Mouse (Mus musculus) cerebellum, adult 2 months (tissue): ENCODE data around the gene Ube2g2. TPM values are rescaled to one million over a fixed set of nuclear protein-coding genes. Genes with fewer than 3 reads are reported as not detected.

Source experiments
- DNase-seq, 2 experiments: peaks; one replicate each; pipeline ENCODE4 v3.0.0; 2021
- H3K27ac ChIP-seq: fragments of 200-500 bp; 2 replicates; pipeline ENCODE4 v1.5.1; 2012; ENCODE audit warnings: low read length, control low read depth, inconsistent platforms; ENCODE audit not compliant: insufficient read depth
- H3K27me3 ChIP-seq: fragments of 200-500 bp; 2 replicates; pipeline ENCODE4 v1.6.1; 2012; ENCODE audit warnings: inconsistent platforms, mild to moderate bottlenecking, low read length, moderate library complexity; ENCODE audit not compliant: control insufficient read depth, insufficient read depth
- H3K4me1 ChIP-seq: fragments of 200-500 bp; 2 replicates; pipeline ENCODE4 v1.6.1; 2011; ENCODE audit warnings: low read length; ENCODE audit not compliant: control insufficient read depth, insufficient read depth
- H3K4me3 ChIP-seq: fragments of 200-500 bp; replicated peaks from 2 replicates; pipeline ENCODE3; 2011; ENCODE audit warnings: mild to moderate bottlenecking, low read depth, low read length, control low read depth; ENCODE audit not compliant: insufficient read depth
- CTCF ChIP-seq: fragments of 200-500 bp; IDR thresholded peaks from 2 replicates; pipeline ENCODE4 v1.5.1; 2011; ENCODE audit warnings: low read depth, mild to moderate bottlenecking, control low read depth, low read length, moderate library complexity, borderline replicate concordance; ENCODE audit not compliant: insufficient read depth
- POLR2A ChIP-seq: fragments of 200-500 bp; IDR thresholded peaks from 2 replicates; pipeline ENCODE4 v1.6.1; 2011; ENCODE audit warnings: low read length, control low read depth, borderline replicate concordance; ENCODE audit not compliant: insufficient read depth
- WGBS: fragments of 180-500 bp; shearing (Covaris S2); methylation state at CpG from one replicate; pipeline ENCODE4 v1.1.7; 2018; 5-methylcytosine and 5-hydroxymethylcytosine counted together
- polyA plus RNA-seq: library from polyadenylated mRNA; depleted of rRNA; stranded (reverse); fragments of >200 nt; gene quantifications from 2 replicates; pipeline ENCODE4 v1.2.3, GENCODE M21; 2012

The Ube2g2 gene
- polyA plus RNA-seq, 1 experiment, result 39.5 TPM

DNA sequence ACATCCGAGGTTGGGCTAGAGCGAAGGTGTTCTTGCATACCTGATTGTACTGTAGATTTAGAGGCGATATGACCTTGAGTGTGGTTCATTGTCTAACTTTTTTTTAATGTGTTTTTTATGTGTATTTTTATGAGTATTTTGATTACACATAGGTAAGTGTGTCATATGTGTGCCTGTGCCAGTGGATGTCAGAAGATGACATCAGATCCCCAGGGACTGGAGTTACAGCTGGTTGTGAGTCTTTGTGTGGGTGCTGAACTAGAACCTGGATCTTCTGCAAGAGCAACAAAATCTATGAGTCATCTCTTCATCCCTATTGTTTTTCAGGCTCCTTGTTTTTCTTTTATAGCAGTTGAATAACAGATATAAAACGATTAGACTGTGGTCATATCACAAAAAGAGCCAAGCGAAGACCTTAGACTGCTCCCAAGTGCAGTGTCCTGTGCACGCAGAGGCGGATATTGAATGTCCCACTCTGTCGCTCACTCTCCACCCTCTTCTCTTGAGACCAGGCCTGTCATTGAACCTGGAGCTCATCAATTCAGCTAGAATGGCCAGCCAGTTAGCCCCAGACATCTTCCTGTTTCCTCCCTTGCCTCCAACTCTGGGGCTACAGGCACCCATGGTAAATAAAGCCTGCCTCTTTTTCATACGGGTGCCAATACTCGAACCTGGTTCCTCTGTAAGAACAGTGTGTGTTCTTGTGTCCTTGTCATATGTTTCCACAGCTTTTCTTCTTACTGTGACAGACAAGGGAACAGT is 1.7 kb downstream of the Ube2g2 start:
- no peak overlapping the region for H3K27ac ChIP-seq
- DNase-seq, result no peak
- peaks cover 20% of the 10 kb centered on the region for H3K4me1 ChIP-seq
- H3K4me3 ChIP-seq, result no peak overlapping the region
- no peaks in the 10 kb centered on the region for H3K27me3 ChIP-seq
- no peak for TF ChIP-seq POLR2A
- no peak for TF ChIP-seq CTCF
- WGBS, result 71% methylated on average over 10 of the region's 10 CpGs

DNA sequence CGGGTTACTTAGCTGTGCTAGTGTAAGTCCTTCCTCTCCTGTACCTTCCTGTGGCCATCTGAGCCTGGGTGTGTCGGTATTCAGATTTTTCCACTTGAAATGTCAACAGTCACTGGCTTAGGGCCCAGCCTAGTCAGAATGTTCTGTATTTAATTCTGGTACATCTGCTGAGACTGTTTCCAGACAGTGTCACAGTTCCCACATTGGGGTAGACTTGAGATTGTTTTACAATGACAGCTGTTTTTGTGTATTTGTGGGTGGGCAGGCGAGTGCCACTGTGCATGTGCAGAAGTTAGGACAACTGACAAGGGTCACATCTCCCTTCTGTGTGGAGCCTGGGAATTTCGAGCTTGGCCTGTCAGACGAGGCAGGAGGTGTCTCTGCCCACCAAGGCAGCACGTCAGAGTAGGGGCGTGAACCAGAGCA is 2.5 kb downstream of the Ube2g2 start:
- H3K4me3 ChIP-seq, result no peak overlapping the region
- peaks cover 20% of the 10 kb centered on the region for H3K4me1 ChIP-seq
- 29% methylated on average over 7 of the region's 7 CpGs for WGBS
- H3K27ac ChIP-seq, result peak overlapping the region; percentile 41
- H3K27me3 ChIP-seq, result no peaks in the 10 kb centered on the region
- no peak for DNase-seq
- no peak for TF ChIP-seq CTCF
- TF ChIP-seq POLR2A, result no peak

DNA sequence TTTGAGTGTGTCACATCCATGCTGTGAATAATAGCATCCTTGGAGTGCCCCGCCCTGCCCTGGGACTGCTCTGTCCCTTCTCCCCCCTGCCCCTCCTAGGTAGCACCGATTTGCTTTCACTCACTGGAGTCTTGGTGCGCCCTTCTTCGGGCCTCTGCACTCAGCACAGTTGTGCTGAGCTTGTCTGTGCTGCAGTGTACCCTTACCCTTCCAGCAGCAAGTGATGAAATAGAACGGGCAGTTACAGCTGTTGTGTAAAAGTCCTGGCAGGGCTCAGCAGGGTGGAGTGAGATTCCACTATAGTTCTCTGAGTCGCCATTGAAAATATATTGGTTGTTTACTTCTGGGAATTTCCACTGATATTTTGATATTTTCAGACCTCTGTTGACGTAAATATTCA is 4.0 kb downstream of the Ube2g2 start:
- WGBS, result 59% methylated on average over 7 of the region's 7 CpGs
- Histone ChIP-seq H3K27ac (no peak overlapping the region), H3K4me3 (no peak overlapping the region), H3K4me1 (peaks cover 20% of the 10 kb centered on the region), H3K27me3 (no peaks in the 10 kb centered on the region)
- no peak for TF ChIP-seq CTCF
- TF ChIP-seq POLR2A, result no peak
- no peak for DNase-seq

DNA sequence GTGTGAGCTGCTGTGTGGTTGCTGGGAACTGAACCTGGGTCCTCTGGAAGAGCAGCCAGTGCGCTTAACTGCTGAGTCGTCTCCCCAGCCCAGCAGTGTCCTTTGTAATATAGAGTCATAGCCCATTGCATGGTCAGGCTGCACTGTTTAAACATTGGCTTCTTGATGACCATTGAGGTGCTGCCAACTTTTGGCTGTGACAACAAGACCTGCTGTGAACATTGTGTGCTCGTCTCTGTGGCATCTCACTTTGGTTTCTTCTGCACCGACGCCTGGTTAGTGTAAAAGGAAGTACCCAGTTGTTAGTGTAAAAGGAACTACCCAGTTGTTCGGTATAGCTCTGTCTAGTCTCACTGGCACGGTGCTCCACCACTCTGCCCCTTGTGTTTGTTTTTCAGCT is 4.5 kb downstream of the Ube2g2 start:
- peak in 1 of 2 experiments; percentile 50 for DNase-seq
- H3K27me3 ChIP-seq, result no peaks in the 10 kb centered on the region
- no peak overlapping the region for H3K4me3 ChIP-seq
- peaks cover 20% of the 10 kb centered on the region for H3K4me1 ChIP-seq
- 14% methylated on average over 7 of the region's 7 CpGs for WGBS
- no peak overlapping the region for H3K27ac ChIP-seq
- no peak for TF ChIP-seq POLR2A
- TF ChIP-seq CTCF, result no peak

DNA sequence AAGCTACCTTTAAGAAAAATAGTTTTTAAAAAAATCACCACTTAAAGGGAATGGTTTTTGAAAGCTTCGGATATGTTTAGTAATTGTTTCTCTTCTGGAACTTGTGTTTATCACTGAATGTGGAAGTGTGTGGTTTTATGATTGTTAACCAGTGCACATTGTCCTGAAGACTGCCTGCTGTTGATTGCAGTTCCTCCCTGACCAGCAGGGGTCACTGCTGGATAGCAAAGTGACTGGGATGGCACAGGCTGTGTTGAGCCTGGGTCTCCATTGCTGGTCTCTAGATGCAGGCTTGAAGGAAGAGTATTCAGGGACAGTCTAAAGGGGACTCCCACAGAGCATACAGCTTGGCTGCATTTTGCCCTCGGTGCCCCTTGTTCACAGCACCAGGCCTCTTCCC is 5.4 kb downstream of the Ube2g2 start:
- WGBS, result 23% methylated on average over 2 of the region's 2 CpGs
- TF ChIP-seq CTCF (peak; percentile 98), POLR2A (no peak)
- DNase-seq, result peak; percentile 78 to 85
- Histone ChIP-seq H3K4me1 (peaks cover 20% of the 10 kb centered on the region), H3K27me3 (no peaks in the 10 kb centered on the region), H3K4me3 (no peak overlapping the region), H3K27ac (no peak overlapping the region)

DNA sequence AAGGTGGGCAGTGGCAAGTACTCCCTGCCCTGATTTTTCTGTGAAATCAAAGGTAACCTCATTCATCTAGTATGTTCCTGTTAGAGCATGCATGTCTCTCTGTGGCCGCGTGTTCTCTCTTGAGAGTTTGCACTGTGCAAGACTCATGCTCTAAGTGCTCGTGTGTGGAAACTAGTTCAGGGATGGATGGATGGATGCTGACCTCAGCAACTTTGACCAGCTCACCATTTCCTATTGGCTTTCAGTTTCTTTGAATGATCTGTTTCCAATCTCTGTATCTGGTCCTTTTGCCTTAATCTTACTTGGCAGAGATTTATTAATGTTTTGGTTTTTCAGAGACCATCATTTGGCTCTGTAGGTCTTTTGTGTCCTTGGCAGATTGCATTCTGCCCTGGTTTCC is 7.1 kb downstream of the Ube2g2 start:
- 76% methylated on average over 3 of the region's 3 CpGs for WGBS
- no peak for DNase-seq
- Histone ChIP-seq H3K4me3 (no peak overlapping the region), H3K27me3 (no peaks in the 10 kb centered on the region), H3K4me1 (peaks cover 19% of the 10 kb centered on the region), H3K27ac (no peak overlapping the region)
- no peak for TF ChIP-seq CTCF
- no peak for TF ChIP-seq POLR2A

DNA sequence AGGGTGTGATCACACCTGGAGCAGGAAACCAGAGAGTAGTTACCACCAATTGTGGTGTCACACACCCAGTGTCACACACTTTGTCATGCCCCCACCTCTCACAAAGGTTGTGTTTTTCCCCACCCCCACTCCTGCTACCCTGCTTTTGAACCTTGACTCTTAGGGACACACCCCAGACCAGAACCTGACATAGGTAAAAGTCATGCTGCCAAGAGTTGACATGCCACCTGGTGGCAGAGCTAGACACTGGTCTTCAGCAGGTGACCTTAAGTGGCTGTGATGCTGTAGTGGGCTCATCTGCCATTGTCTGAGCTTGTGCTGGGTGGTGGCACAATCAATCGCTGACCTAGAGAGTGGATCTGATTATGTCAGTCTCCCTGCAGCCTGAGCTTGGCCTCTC is 7.9 kb downstream of the Ube2g2 start:
- WGBS, result 49% methylated on average over 1 of the region's 1 CpGs
- Histone ChIP-seq H3K4me3 (no peak overlapping the region), H3K4me1 (peaks cover 11% of the 10 kb centered on the region), H3K27ac (no peak overlapping the region), H3K27me3 (no peaks in the 10 kb centered on the region)
- TF ChIP-seq CTCF (peak; percentile 25; the same call in 1 of the 2 replicates), POLR2A (no peak)
- no peak for DNase-seq

DNA sequence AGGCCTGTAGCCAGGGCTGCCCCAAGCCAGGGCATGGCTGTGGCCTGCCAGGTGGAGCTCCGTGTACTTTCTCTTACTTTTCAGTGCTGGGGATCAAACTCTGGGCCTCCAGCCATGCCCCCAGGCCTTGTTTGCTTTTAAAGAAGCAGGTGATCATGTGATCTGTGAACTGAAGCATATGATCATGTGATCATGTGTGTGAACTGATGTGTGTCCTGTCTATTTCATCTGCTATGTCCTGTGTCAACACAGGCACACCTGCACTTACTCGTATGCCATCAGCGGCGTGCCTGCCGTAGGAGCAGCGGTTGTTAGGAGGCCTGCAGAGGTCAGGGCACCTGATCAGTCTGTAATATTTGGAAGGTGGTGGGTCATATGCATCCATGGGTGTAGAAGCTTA is 11.9 kb downstream of the Ube2g2 start:
- Histone ChIP-seq H3K27me3 (no peaks in the 10 kb centered on the region), H3K4me1 (peaks cover 8% of the 10 kb centered on the region), H3K27ac (no peak overlapping the region), H3K4me3 (no peak overlapping the region)
- TF ChIP-seq CTCF (no peak), POLR2A (no peak)
- DNase-seq, result no peak
- WGBS, result 74% methylated on average over 6 of the region's 6 CpGs

DNA sequence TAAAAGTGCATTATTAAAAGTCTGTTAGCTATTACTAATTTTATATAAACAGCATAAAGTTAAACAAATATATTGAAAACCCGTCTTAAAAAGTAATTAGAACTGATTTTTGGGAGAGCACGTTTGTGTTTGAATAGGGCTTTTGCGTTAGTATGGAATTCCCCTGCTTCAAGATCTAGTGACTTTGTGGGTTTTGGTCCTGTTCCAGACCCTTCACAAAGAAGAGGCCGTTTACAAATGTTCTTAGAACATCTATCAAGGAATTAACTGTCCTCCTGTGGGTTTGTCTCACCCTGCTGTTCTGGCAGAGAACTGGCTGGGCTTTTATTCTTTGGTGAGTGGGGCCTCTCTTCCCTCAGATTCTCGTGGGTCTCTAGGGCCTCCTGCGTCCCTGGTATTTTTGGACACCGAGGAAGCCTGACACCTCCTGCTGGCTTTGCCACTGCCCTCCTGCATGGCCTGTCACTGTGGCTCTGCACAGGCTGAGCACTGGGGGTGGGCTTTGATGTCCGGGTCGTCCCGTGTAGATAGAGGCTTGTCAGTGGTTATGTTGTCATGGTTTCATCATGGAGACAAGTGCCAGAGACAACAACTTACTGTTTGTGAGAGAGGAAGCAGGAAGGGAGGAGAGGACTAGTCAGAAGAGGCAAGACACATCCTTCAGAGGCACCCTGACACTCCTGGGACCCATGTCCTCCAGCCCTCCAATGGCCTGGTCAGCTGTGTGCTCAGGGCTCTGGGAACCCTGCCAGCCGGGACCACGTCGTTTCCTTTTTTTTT is 12.6 kb downstream of the Ube2g2 start:
- Histone ChIP-seq H3K4me1 (peaks cover 10% of the 10 kb centered on the region), H3K4me3 (no peak overlapping the region), H3K27me3 (no peaks in the 10 kb centered on the region), H3K27ac (no peak overlapping the region)
- 24% methylated on average over 13 of the region's 13 CpGs for WGBS
- DNase-seq, result no peak
- TF ChIP-seq POLR2A (no peak), CTCF (no peak)
